Mouse (Mus musculus) inflammation-experienced regulatory T-cells, adult 6 months (primary cell): Measurements from ENCODE around the gene St6galnac4. TPM values are rescaled to one million over a fixed set of nuclear protein-coding genes. Genes with fewer than 3 reads are reported as not detected.

Source experiments
- ATAC-seq: one replicate; pipeline ENCODE4 v1.8.0; 2017
- polyA plus RNA-seq, 3 experiments: library from polyadenylated mRNA; unstranded; fragments of 100-300 nt; shearing (Covaris generic); gene quantifications; one replicate each; pipeline ENCODE4 v1.2.1; 2017

The St6galnac4 gene
- polyA plus RNA-seq, 3 experiments from 2014 or later, result 31.5 to 42.6 (median 33.5) TPM

- ATAC-seq, result peak; percentile 58
Measured at GRCm38 (mm10) chr2:32602600-32603054, 15.7 kb downstream of the St6galnac4 start.

GRCm38 (mm10) chr2:32604631-32605030, 17.7 kb downstream of the St6galnac4 start:
- no peak for ATAC-seq

DNA sequence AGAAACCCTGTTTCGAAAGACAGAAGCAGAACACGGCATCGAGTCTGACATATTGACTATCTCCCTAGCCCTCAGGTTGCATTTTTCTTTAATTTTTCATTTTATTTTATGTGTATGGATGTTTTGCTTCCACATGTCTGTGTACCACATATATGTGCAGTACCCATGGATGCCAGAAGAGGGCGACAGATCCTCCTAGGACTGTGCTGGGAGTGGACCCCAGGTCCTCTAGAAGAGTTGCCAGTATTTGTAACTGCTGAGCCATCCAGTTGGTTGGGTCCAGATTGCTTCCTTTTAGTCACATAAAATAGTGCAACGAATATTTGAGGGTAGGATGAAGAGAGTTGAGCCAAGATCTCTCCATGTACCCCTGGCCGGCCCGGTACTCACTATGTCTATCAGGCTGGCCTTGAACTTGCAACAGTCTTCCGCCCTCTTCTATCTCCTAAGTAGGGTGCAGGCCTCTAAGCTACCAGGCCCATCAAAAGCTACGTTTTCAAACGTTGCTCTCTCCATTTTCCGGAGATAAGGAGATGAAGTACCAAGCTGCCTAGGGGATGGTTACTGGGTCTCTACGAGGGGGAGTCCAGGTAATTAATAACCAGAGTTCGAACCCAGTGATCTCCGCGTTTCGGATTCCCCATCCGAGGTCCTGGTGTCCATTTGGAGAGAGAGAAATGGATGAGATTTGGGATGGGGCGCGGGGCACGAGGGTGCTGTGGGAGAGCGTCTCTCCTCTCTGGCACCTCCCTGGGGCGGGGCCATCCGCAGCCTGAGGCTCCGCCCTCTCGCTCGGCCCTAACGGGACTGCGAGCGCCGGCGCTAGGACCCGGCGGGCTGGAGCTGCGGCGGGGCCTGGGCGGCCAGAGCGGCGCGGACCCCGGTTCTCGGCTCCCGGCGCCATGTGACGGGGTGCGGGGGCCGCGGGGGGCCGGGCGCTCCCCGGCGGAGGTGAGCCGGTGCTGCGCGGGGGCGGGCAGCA, 19.6 kb downstream of the St6galnac4 start:
- ATAC-seq, result peak; percentile 62

DNA sequence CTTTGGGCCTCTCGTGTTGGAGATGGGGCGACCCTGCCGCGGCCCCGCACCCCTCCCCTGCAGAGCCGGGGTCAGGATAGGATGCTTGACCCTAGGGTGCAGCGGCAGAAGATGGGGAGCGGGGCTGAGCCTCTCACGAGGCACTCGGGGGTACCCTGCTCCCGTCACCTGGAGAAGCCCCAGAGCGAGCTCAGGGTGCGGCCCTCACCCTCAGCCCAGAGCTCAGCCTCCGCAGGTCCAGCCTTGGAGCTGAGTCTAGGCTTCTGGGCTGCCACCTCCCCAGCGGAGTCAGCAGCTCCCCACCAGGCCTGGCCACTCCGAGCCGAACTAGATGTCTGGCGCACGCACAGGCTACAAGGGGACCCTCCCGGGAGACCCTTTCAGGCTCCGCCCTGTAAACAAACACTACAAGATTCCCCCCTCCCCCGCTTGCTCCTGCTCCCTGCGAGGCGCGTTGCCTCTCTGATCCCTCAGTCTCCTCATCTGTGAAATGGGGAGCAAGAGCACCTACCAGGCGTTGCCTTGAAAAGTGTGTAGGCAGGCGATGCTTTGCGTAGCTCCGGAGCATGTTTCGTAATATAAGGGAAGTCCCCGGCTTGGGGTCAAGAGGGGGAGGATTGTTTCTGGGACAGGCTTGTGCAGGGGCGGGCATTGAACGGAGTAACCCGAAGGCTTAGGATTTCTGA, 20.5 kb downstream of the St6galnac4 start:
- peak; percentile 39 for ATAC-seq

DNA sequence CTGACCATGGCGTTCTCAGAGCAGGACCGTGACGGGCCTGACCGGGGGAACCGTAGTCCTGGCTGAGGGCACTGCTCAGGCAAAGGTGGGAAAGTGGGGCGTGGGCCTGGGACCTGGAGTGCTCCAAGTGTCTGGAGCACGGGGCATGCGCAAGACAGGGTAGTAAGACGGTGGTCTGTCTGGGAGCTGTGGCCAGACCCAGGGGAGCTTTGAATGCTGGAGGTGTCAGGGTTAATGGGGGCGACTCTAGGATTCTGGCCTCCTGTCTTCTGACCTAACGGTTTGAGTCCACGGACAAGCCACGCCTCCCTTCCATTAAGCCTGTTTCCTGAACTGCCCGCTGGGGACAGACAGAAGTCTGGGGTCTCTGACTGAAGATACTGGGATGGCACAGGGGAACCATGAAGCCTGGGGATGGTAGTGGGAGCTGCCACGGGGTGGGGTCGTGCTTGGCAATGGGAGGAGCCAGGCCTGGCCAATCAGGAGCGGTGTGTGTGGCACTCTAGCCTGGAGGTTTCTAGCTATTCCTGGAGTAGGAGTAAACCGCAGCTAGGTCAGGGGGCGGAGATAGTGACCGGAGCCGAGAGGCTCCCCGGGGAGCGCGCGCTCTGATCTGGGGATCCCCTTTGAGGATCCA, 21.4 kb downstream of the St6galnac4 start:
- peak; percentile 39 for ATAC-seq

GRCm38 (mm10) chr2:32608778-32609435, 22.0 kb downstream of the St6galnac4 start:
- no peak for ATAC-seq

GRCm38 (mm10) chr2:32610610-32611229, 23.8 kb downstream of the St6galnac4 start:
- ATAC-seq, result no peak

GRCm38 (mm10) chr2:32612274-32612673, 25.4 kb downstream of the St6galnac4 start:
- ATAC-seq, result no peak

- no peak for ATAC-seq
Measured at GRCm38 (mm10) chr2:32617109-32617508, 30.2 kb downstream of the St6galnac4 start.

DNA sequence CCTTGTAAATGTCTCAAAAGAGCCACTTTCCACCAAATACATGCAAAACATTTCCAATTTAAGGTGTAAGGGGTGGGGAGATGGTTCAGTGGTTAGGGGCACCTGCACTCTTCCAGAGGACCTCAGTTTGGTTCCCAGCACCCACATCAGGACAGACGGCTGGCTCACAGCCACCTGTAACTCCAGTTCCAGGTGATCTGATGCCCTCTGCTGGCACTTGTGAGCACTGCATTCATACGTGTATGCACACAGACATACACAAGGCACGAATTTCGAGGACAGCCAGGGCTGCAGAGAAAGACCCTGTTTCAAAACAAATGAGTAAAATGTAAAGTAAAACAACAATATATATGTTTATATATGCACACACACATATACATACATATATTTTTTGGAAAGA, 30.7 kb downstream of the St6galnac4 start:
- no peak for ATAC-seq

- no peak for ATAC-seq
Measured at GRCm38 (mm10) chr2:32618051-32618450, 31.2 kb downstream of the St6galnac4 start.

- ATAC-seq, result no peak
Measured at GRCm38 (mm10) chr2:32620682-32621516, 34.0 kb downstream of the St6galnac4 start.

- no peak for ATAC-seq
Measured at GRCm38 (mm10) chr2:32621517-32621859, 34.6 kb downstream of the St6galnac4 start, which contains the start of gene Ak1. Gene Ak1 (plus strand): TSS chr2:32621758.

DNA sequence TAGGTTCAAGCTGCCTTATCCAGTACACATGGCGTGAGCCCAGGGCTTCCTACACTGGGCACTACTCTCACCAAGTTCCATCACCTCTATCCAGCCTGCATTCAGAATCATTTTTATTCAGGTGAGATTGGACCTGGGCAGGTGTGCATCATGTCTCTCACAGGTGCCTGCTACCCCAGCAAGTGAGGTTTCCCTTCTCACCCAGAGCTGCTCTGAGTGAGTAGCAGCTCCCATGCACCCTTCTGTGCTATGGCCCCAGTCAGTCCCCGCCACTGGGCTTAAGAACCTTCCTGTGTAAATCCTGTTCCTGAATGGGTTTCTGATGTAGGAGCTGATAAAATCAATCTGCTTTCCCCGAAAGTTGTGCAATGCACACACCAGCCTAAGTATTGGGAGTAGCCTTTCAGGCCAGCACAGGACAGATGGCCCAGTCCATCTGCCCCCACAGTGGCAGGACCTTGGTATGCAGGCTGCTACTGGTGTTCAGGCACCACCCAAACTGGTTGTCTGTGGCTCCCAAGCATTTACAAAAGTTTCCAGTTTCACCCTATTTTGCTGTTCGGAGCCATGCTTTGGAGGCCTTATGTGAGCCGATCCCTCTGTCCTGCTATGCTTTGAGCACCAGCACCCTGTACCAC, 37.3 kb downstream of the St6galnac4 start:
- no peak for ATAC-seq

DNA sequence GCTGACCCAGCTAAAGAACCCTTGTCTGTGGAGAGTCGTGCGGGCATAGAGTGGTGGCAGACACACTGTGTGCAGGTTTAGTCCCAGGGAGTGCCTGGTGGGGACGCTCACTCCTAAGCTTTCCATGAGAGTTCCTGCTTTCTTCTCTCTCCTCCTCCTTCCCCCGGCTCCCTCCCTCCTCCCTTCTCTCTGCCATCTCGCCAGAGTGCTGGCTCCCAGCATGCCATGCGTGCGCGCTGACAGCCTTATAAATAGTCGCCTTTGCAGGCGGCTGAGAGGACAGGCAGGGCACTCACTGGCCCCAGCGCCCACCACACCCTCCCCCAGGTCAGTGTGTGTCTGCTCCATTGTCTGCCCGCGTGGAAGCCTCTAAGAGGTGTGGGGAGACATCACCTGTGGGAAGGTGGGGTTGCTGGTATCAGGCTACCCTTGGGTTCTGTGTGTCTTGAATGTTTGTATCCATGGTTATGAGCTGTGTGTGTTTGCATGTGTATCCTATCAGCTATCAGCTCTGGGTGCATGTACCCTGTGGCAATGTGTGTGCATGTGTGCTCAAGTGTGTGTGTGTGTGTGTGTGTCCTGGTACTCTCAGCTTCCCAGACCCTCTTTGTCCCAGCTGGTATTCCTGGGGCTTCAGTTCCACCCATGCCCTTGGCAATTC, 38.4 kb downstream of the St6galnac4 start:
- ATAC-seq, result no peak

DNA sequence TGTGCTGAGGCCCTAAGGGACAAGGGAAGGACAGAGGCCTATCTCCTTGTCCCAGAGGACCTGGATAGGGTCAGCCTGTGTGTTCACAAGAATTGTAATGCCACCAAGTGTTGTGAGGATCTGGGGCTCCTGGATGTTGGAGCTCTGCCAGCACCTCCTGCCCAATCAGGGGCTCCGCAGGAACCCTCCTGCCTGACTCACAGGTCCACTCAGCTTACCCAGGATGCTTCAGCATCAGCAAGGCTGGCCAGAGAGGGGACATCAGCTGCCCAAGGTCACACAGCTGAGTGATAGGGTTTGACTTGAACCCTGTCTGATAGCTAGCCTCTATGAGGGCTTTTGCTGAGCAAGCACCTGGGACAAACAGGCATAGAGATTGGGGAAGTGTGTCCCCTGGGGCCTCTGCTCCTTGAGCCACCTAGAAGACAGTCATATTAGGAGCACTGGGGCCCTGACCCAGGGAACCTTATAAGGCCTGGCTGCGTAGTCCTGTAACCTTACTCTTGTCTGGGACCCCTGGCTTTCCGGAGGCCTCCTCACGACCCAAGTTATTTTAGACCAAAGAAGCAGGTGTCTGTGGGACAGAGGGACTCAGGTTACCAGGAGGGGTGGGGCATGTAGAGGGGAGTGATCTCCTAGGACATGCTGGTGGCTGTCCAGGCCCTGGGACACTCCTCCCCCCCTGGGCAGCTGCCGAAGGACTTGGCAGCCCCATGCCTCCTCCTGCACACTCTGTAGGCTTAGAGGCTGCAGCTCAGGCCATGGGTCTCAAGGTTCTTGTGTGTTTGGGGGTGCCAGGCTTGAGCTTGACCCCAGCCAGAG, 39.2 kb downstream of the St6galnac4 start:
- no peak for ATAC-seq

- ATAC-seq, result no peak
Measured at GRCm38 (mm10) chr2:32627266-32628043, 40.6 kb downstream of the St6galnac4 start.

GRCm38 (mm10) chr2:32628044-32628550, 41.2 kb downstream of the St6galnac4 start:
- no peak for ATAC-seq
